Mouse (Mus musculus) erythroid progenitor cell, adult 5-6 weeks (primary cell): Measurements from ENCODE around the gene Ccdc142. TPM values are rescaled to one million over a fixed set of nuclear protein-coding genes. Genes with fewer than 3 reads are reported as not detected.

ENCODE experiments used
- ATAC-seq: replicated peaks from 2 replicates; pipeline ENCODE4 v1.8.0; 2016; ENCODE audit warnings: moderate number of reproducible peaks, mild to moderate bottlenecking, moderate TSS enrichment, inconsistent platforms; ENCODE audit not compliant: poor library complexity, low FRiP score, severe bottlenecking
- total RNA-seq, 2 experiments: library from RNA; stranded (forward) in 1 of 2; stranded (reverse) in 1 of 2; fragments of 150-400 nt in 1 of 2; fragments of 186-747, 209-891 nt in 1 of 2; gene quantifications; 2 replicates each; pipeline versions ENCODE4 v1.2.3 to v1.2.4; 2015 to 2017; ENCODE audit warnings: low replicate concordance in 2 of 2

The Ccdc142 gene
- total RNA-seq, 2 experiments from 2014 or later, result not detected

DNA sequence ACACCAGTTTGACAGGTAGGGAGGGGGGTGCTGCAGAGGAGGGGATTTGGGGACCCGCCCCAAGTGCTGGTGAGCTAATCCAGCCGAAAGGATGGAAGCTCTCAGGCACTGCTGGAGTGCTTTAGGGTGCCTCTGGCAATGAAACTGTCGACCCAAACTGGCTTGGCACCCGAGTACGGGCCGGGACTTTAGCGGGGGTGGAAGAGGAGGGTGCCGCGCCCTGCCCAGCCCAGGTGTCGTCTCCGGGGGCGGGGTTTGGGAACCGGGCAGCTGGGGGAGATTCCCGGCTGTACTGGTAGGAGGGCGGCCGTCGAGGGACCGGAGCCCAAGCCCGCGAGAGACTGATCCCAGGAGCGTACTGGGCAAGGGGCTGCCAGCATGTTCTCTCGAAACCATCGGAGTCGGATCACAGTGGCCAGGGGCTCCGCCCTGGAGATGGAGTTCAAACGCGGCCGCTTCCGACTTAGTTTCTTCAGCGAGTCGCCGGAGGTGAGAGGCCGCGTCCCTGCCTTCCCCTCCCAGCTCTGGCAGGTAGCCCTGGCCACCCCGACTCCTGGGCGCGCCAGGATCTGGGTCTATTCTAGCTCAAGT, 34.3 kb downstream of the Ccdc142 start:
- no peak for ATAC-seq

DNA sequence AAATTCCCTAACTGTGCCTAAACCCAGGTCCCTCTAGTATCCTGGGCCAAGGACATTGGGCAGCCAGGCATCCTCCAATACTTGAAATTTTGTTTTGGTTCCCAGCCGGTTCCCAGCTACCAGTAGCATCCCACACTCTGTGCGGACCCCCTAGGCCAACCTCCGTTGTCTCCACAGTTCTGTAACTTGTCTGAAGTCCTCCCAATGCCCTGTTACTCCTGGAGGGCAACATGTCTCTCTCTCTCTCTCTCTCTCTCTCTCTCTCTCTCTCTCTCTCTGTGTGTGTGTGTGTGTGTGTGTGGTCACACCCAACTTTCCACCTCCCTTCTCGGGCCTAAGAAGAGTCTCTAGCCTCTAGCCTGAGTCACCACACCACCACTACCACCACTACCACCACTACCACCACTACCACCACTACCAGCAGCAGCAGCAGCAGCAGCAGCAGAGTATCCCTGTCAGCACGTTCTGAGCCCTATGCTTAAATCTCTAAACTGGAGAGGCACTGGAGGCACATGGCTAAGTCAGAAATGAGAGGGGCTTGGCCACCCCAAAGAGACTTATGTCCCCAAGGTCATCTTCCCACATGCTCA, 35.0 kb downstream of the Ccdc142 start:
- no peak for ATAC-seq

DNA sequence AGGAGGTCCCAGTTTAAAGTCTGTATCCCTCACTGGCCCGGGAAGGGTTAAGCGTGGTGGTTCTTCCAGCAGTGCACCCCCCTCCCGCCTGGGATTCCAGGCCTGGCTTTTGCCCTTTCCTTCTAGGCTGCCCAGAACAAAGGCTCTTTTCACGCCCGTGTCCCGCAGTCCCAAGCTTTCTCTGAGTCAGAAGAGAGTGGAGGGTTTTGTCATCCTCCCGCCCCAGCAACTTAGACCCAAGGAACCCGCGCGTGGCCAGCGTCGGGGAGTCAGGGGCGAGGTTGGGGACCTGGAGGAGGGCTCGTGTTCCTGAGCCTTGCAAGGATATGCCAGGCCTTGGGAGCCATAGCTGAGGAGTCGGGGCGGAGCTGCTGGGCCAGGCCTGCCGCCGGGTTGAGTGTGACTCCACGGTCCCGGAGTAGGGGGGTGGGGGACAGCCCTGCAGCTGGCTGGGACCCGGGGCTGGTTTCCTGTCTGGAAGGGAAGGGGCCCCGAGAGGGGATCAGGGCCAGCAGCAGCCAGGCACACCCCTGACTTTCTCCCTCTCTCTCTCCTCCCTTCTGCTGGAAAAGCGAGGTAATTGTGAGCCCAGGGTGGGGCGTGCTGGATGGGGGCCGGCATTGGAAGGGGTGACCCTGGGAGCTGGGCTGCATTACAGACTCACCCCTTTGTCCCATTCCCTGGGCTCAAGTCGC, 35.6 kb downstream of the Ccdc142 start:
- no peak for ATAC-seq

DNA sequence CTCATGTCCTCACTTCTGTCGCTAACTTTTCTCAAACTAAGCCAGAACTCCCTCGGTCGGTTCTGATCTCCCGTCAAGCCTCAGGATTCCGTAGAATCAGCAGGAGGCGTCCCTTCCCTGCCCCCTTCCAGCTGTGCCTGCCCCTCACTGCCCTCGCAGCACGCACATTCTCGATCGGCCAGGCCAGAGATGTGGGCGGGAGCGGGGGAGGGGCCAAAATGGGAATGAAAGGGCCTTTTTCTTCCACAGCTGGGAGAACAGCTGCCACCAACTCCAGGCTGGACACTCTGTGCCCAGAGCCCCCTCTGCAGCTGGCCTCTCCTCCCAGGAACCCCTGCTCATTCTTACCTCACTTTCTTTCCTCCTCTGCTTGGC, 36.2 kb downstream of the Ccdc142 start:
- ATAC-seq, result no peak

DNA sequence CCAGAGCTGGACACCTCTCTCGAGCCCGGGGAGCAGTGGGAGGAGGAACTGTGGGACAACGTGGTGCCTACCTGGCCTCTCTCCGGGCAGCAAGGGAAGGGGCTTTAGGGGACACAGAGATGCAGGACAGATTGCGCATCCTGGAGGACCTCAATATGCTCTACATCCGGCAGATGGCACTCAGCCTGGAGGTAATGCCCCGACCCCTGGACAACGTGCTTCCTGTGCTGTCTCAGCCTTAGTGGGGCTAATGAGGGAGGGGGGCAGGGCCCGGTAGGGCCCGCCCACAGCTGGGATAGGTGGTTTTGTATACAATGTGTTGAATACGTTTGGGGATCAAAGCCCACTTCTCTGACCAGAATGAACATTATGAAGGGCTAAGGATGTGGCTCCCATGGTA, 36.7 kb downstream of the Ccdc142 start:
- no peak for ATAC-seq

DNA sequence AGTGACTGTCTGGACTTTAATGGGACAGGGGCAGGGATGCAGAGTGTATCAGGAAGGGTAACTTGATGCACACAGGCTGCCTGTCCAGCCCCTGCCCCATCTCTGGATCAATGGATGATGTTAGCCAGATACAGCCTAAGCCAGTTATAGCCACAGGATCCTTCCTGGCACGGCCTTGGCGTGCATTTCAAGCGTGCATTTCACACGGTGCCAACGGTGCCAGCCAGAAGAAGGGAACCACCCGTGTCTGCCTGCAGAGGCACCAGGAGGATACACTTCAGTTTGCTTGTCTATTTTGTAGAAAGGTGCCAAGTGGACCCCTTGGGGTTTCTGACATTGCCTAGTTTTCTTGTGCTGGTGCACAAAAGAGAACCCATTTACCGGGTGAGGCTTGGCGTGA, 38.6 kb downstream of the Ccdc142 start:
- no peak for ATAC-seq

DNA sequence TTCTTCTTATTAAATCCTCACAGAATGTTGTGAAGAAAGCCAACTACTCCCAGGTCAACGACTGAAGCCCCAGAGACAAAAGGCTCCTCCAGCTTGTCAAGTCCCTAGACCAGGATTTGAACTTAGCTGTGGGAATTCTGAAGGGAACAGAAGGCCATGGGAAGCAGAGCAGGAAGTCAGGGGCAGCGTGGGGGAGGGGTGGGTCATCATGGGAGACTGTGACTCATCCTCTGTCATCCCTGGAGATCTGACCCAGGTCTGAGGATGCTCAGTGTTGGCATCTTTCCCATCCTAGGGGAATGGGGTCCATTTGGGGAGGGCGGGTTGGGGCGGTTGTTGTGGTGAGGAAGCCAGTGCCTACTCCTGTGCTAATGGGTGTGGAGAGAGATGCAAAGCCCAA, 40.2 kb downstream of the Ccdc142 start:
- no peak for ATAC-seq

DNA sequence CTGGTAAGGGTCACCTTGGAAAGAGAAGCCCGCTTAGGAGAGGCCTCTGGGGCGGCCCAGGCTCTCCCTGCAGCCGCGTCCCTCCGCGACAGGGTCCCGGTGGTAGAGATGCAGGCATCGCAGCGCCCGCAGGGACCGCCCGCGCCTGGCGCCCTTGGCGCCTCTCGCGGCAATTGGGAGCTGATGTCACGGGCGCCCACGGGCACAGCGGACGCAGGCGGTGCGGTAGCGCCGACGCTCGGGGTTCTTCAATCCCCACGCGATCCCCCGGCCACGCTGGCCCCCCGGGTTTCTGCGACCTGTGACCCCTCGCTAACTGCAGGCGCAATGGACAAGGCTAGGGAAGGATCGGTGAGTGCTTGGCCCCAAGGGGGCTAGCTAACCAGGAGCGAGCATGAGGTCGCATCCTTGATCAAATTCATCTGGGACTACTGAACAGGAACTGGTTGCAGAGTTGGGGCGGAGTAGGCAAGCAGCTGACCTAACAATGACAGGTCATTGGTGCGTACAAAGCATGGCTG, 40.9 kb downstream of the Ccdc142 start:
- ATAC-seq, result no peak

DNA sequence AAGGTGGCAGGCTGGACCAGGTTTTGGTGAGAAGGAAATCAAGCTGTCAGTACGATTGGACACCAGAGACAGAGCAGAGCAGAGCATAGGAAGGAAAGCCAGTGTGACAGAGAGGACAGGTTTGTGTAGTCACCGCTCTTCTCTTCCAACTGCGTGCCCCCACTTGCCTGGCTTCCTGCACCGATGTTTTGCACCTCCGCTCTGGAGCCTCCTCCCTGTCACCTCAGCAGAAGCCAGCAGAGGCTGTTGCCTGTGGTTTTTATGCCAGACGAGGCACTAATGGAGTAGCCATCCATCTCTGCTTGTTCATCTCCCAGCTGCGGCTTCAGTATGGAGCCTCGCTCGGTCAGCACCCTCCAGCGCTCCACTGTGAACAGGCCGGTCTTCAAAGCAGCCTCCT, 41.5 kb downstream of the Ccdc142 start:
- ATAC-seq, result no peak

DNA sequence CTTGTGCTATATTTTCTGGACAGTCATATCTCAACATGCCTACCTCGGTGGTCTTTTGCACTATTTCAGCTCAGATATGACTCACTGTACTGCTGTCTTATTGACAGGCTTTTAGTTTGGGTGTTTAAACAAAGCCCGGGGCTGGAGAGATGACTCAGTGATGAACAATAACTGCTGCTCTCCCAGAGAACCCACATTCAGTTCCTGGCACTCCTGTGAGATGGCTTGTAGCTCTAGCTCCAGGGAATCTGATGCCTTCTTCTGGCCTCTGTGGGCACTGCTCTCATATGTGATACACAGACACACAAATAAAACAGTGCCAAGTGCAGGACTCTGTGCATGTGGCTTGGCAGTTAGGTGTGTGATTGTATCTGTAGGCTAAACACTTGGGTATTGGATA, 43.8 kb downstream of the Ccdc142 start:
- no peak for ATAC-seq

DNA sequence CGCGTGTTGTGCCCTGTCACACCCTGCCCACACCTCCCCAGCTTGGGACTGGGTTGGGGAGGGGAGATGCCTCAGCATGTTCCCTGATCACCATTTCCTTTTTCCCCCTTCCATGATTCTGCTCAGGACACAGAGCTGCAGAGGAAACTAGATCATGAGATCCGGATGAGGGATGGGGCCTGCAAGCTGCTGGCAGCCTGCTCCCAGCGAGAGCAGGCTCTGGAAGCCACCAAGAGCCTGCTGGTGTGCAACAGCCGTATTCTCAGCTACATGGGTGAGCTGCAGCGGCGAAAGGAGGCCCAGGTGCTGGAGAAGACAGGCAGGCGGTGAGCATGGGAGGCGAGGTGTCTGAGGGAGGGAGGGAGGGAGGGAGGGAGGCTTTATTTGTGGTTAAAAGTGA, 44.4 kb downstream of the Ccdc142 start:
- ATAC-seq, result no peak

DNA sequence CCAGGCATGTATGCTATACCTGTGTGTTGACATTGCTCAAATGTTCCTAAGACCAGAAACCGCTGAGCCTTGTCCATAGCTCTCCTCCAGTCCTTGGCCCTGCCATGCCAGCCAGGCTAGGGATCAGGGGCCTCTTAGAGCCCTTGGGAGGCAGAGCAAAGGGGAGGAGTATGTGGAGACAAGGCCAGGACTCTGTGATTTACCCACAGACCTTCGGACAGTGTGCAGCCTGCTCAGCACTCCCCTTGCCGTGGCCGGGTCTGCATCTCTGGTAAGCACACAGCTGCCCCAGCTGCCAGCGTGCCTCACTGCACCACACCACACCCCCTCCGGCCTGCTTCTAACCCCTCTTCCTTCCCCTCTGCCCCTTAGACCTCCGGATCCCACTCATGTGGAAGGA, 45.9 kb downstream of the Ccdc142 start:
- no peak for ATAC-seq

DNA sequence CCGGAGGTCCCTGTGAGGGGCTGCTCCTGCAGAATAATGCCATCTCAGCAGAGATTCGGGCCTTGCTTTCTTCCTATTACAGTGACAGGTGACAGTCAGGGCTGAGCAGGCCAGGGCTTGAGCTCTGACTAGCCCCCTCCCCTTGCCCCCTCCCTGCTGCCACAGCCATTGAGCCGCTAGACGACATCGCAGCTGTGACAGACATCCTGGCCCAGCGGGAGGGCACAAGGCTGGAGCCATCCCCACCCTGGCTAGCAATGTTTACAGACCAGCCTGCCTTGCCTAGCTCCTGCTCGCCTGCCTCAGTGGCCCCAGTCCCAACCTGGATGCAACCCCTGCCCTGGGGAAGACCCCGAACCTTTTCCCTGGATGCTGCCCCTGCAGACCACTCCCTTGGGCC, 50.3 kb downstream of the Ccdc142 start:
- ATAC-seq, result no peak

DNA sequence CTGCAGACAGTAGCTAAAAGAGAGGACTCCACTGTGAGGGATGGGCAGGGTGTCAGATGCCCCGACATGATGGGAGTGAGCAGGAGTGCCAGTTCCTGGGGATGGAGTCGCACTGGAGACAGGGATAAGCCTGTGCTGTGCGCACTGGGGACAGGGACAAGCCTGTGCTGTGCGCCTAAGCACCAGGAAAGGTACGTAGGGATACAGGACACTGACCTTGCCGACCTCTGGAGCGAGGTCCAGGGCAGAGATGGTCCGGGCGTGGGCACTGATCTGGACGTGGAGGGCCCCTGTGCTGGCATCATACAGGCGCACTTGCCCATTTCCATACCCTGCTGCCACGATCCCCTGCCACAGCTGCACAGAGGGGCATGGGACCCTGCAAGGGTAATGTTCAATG, 51.6 kb downstream of the Ccdc142 start:
- ATAC-seq, result no peak

DNA sequence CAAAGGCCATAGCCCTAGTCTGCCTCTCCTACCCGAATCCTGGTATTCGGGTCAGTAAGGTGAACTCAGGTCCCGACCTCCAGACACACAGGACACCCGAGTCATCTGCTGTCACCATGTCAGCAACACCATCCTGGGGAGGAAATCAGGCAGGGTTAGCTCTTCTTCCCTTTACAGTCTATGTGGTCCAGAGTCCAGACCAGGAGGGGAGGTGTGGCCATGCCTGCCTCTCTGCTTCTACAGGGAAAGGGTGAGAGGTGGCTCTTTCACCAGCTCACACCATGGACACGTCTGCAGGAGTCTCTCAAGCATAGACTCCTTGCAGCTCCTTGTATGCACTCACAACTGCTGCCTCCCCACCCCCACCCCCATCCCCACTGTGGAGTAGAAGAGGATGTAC, 52.1 kb downstream of the Ccdc142 start:
- no peak for ATAC-seq

DNA sequence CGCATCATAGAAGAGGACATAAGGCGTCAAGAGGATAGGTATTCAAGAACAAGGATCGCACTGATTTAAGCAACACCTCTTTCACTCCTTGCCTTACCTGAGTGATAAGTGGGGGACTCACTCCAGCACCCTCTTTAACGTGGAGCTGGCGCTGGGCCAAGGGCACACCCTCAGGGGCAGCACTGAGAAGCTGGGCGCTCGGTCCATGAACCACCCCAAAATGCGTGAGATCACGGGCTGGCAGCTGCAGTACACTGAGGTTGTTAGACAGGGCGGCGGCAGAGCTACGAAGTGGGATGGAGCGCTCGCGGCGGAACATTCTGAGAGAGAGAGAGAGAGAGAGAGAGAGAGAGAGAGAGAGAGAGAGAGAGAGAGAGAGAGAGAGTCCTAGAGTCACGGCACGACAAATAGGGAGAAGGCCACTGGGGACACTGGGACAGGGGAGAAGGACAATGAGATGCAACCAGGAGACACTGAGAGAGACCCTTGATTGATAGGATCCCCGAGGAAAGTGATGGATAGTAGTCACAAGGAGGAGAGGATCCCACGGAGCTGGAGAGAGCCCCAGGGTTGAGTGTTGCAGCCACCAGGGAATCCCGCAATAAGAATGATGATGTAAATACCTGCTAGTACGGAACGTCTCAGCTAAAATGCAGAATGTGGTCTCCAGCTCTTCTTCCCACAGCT, 54.3 kb downstream of the Ccdc142 start:
- no peak for ATAC-seq

DNA sequence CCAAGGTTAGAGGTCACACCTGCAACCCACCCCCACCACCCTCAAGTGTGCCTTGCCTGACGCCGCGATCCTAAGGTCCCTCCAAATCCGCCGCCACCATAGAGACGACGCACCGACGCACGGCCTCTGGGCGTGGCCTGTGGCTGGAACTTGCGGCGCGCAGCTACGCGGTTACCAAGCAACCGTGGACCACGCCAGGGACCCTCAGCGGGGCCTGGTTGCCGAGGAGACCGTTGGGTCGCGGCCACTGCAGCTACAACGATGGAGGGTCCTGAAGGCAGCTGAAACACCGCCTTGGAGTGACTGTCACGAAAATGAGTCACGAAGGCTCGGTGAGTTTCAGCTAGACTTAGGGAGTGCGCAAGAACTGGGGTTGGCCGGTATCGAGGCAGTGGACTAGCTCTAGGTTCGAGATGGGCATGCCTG, 54.9 kb downstream of the Ccdc142 start, which contains the start of the genes Wdr54 and 1700003E16Rik:
Gene Wdr54, minus strand, starts transcription at position 139 of the 426 bp plus-strand sequence.
Gene 1700003E16Rik, plus strand, starts transcription at position 146 of the 426 bp plus-strand sequence.
- 0 out of 2 replicates have a peak, but pooled peaks have one; percentile 28 for ATAC-seq
